Mouse (Mus musculus): Measurements from ENCODE around the gene Nodal.

DNA sequence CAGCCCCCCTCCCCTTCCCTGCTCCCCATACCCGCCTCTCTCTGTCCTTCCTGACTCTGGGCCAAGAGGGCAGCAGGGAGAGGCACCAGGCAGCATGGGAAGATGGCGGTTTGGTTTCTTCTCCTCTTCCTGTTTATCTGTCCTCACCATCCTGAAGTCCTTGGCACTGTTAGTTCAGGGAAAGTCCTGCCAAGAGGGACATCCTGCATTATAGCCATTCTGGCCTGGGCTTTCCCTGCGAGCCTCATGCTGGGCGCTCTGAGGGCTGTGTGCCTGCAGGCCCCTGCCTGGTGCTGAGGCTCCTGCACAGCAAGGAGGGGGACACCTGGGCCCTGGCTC is 45.2 kb upstream of the Nodal start:
- TF ChIP-seq GATA1 (IDR thresholded peaks at IDR 0.05; ENCODE audit: low read length) (no peak), TAL1 (IDR thresholded peaks at IDR 0.05; ENCODE audit: low read length) (no peak)
